Mouse (Mus musculus) embryonic facial prominence, embryonic 10.5 days (tissue): ENCODE results near the gene Mesd. TPM values are rescaled to one million over a fixed set of nuclear protein-coding genes. Genes with fewer than 3 reads are reported as not detected.

ENCODE experiments used
- DNase-seq: peaks from one replicate; pipeline ENCODE4 v3.0.0-alpha.2; 2017; ENCODE audit warnings: low spot score
- H3K27ac ChIP-seq: fragments of 300-500 bp; sonication (generic); replicated peaks from 2 replicates; pipeline ENCODE4 v1.5.1; 2016; ENCODE audit warnings: mild to moderate bottlenecking
- H3K27me3 ChIP-seq: fragments of 300-500 bp; sonication (generic); replicated peaks from 2 replicates; pipeline ENCODE4 v1.6.1; 2016; ENCODE audit warnings: low read depth, mild to moderate bottlenecking; ENCODE audit not compliant: poor library complexity, severe bottlenecking
- H3K36me3 ChIP-seq: fragments of 300-500 bp; sonication (generic); replicated peaks from 2 replicates; pipeline ENCODE4 v1.6.1; 2016; ENCODE audit warnings: mild to moderate bottlenecking, moderate library complexity
- H3K4me1 ChIP-seq: fragments of 300-500 bp; sonication (generic); 2 replicates; pipeline ENCODE4 v1.6.1; 2016
- H3K4me3 ChIP-seq: fragments of 300-500 bp; sonication (generic); 2 replicates; pipeline ENCODE4 v1.5.1; 2016; ENCODE audit warnings: mild to moderate bottlenecking, moderate library complexity
- H3K9me3 ChIP-seq: fragments of 300-500 bp; sonication (generic); 2 replicates; pipeline ENCODE4 v1.6.1; 2016; ENCODE audit warnings: mild to moderate bottlenecking
- WGBS: fragments of 180-500 bp; shearing (Covaris S2); methylation state at CpG from one replicate; pipeline ENCODE4 v1.1.7; 2016; 5-methylcytosine and 5-hydroxymethylcytosine counted together
- polyA plus RNA-seq: library from polyadenylated mRNA; unstranded; fragments of >200 nt; fragmentation: Nextera tagmentation; extraction: Ambion mirVana; gene quantifications from 2 replicates; pipeline ENCODE4 v1.2.1, GENCODE M21; 2016

The Mesd gene
- polyA plus RNA-seq, 1 experiment from 2014 or later = 99.6 TPM

GRCm38 (mm10) chr7:83949662-83950061 lies 65.4 kb downstream of the Mesd start:
- no peaks in the 10 kb centered on the region for H3K36me3 ChIP-seq
- H3K4me3 ChIP-seq = no peak overlapping the region
- no peak for DNase-seq
- 69% methylated on average over 6 of the region's 6 CpGs for WGBS
- H3K27ac ChIP-seq = no peak overlapping the region
- no peaks in the 10 kb centered on the region for H3K9me3 ChIP-seq
- peaks cover 7% of the 10 kb centered on the region; the same call in 1 of the 2 replicates for H3K4me1 ChIP-seq
- no peaks in the 10 kb centered on the region for H3K27me3 ChIP-seq

Other genes with a start within 250 kb of the Mesd start
- 1.1 and 1.9 TPM in 2 replicates for gene Il16, start 138.7 kb upstream of the Mesd start, polyA plus RNA-seq
- gene Cfap161, start 89.6 kb upstream of the Mesd start, polyA plus RNA-seq = 0.15 TPM in 1 of 2 replicates, not detected in the other
- 14.2 and 14.6 TPM in 2 replicates for gene Tlnrd1, start 161 bp upstream of the Mesd start, polyA plus RNA-seq
- gene Cemip, start 202.0 kb downstream of the Mesd start, polyA plus RNA-seq = 0.42 and 0.47 TPM in 2 replicates